ENCODE assay signal across 26 mouse cellular contexts in genomic region chr4:32961394-32961793, GRCm38 (mm10).
"Had no signal": no experiment of that assay in that cellular context is flagged by ENCODE, and none has a peak within 500 bp of the region (broad histone marks: within the 10 kb centered on the region; RNA-seq: fewer than 3 reads in every experiment).

No protein-coding gene starts in this region.

- H3K27me3 ChIP-seq: embryonic facial prominence, embryonic 12.5 days; embryonic facial prominence, embryonic 13.5 days; embryonic facial prominence, embryonic 15.5 days; forebrain, embryonic 12.5 days; forebrain, embryonic 13.5 days had no signal

- H3K9me3 ChIP-seq: embryonic facial prominence, embryonic 10.5 days; embryonic facial prominence, embryonic 12.5 days; embryonic facial prominence, embryonic 13.5 days; embryonic facial prominence, embryonic 15.5 days; forebrain, embryonic 10.5 days; forebrain, embryonic 12.5 days; forebrain, embryonic 13.5 days had no signal

- ATAC-seq: forebrain, embryonic 13.5 days; forebrain, embryonic 14.5 days; forebrain, embryonic 16.5 days; forebrain, postnatal 0 days had no signal

- H3K4me2 ChIP-seq: embryonic facial prominence, embryonic 12.5 days; embryonic facial prominence, embryonic 13.5 days; embryonic facial prominence, embryonic 15.5 days; forebrain, embryonic 12.5 days; forebrain, embryonic 13.5 days had no signal

- H3K27ac ChIP-seq: embryonic facial prominence, embryonic 10.5 days; embryonic facial prominence, embryonic 12.5 days; embryonic facial prominence, embryonic 13.5 days; embryonic facial prominence, embryonic 15.5 days; forebrain, embryonic 10.5 days; forebrain, embryonic 12.5 days; forebrain, embryonic 13.5 days; gastrocnemius, adult 2 months; heart, adult 2 months had no signal

- H3K36me3 ChIP-seq: embryonic facial prominence, embryonic 10.5 days; embryonic facial prominence, embryonic 12.5 days; embryonic facial prominence, embryonic 13.5 days; embryonic facial prominence, embryonic 15.5 days; forebrain, embryonic 10.5 days; forebrain, embryonic 12.5 days had no signal

- H3K9ac ChIP-seq: embryonic facial prominence, embryonic 12.5 days; embryonic facial prominence, embryonic 13.5 days; embryonic facial prominence, embryonic 15.5 days; forebrain, embryonic 12.5 days; forebrain, embryonic 13.5 days; forebrain, postnatal 0 days had no signal

- H3K4me3 ChIP-seq: embryonic facial prominence, embryonic 10.5 days; embryonic facial prominence, embryonic 12.5 days; embryonic facial prominence, embryonic 13.5 days; embryonic facial prominence, embryonic 15.5 days; erythroblast, embryonic 14.5 days; forebrain, embryonic 10.5 days; forebrain, embryonic 12.5 days; forebrain, embryonic 13.5 days; gastrocnemius, adult 2 months; heart, adult 2 months had no signal

- H3K4me1 ChIP-seq: embryonic facial prominence, embryonic 10.5 days; embryonic facial prominence, embryonic 12.5 days; embryonic facial prominence, embryonic 13.5 days; embryonic facial prominence, embryonic 15.5 days; forebrain, embryonic 10.5 days; forebrain, embryonic 12.5 days; forebrain, embryonic 13.5 days had no signal

- DNase-seq: cerebellum, adult 9-10 months; cerebellum, adult 9-11 months; cerebellum, postnatal 10 days; cerebellum, postnatal 14 days; cerebellum, postnatal 25 days; cerebellum, postnatal 36 days; embryo, embryonic 11 days; forebrain, postnatal 0 days; gastrocnemius, adult 2 months; gastrocnemius, postnatal 10 days; gastrocnemius, postnatal 14 days; gastrocnemius, postnatal 25 days; gastrocnemius, postnatal 36 days; heart, adult 11 months; heart, adult 18-20 months; heart, adult 2 months had no signal
